Mouse (Mus musculus) midbrain, embryonic 12.5 days (tissue): ENCODE measurements around the gene Plpp1. TPM values are rescaled to one million over a fixed set of nuclear protein-coding genes. Genes with fewer than 3 reads are reported as not detected.

Source experiments
- ATAC-seq: fragments of 200-750 bp; cut with Nextera tagmentation; 2 replicates; pipeline ENCODE4 v1.8.0; 2017; ENCODE audit warnings: low read depth, moderate TSS enrichment, moderate library complexity; ENCODE audit not compliant: low FRiP score
- H3K27ac ChIP-seq: fragments of 300-500 bp; sonication (generic); replicated peaks from 2 replicates; pipeline ENCODE4 v1.5.1; 2016; ENCODE audit warnings: mild to moderate bottlenecking
- H3K27me3 ChIP-seq: fragments of 300-500 bp; sonication (generic); 2 replicates; pipeline ENCODE4 v1.6.1; 2016; ENCODE audit warnings: mild to moderate bottlenecking
- H3K36me3 ChIP-seq: fragments of 300-500 bp; sonication (generic); 2 replicates; pipeline ENCODE4 v1.6.1; 2016
- H3K4me1 ChIP-seq: fragments of 300-500 bp; sonication (generic); 2 replicates; pipeline ENCODE4 v1.6.1; 2016
- H3K4me2 ChIP-seq: fragments of 300-500 bp; sonication (generic); replicated peaks from 2 replicates; pipeline ENCODE4 v1.6.1; 2016; ENCODE audit warnings: mild to moderate bottlenecking, moderate library complexity
- H3K4me3 ChIP-seq: fragments of 300-500 bp; sonication (generic); 2 replicates; pipeline ENCODE4 v1.5.1; 2016; ENCODE audit warnings: mild to moderate bottlenecking
- H3K9ac ChIP-seq: fragments of 300-500 bp; sonication (generic); replicated peaks from 2 replicates; pipeline ENCODE4 v1.6.1; 2016; ENCODE audit warnings: mild to moderate bottlenecking, moderate library complexity
- H3K9me3 ChIP-seq: fragments of 300-500 bp; sonication (generic); 2 replicates; pipeline ENCODE4 v1.6.1; 2016; ENCODE audit warnings: mild to moderate bottlenecking
- WGBS: fragments of 180-500 bp; shearing (Covaris S2); methylation state at CpG from one replicate; pipeline ENCODE4 v1.1.7; 2016; 5-methylcytosine and 5-hydroxymethylcytosine counted together
- polyA plus RNA-seq: library from polyadenylated mRNA; unstranded; fragments of >200 nt; fragmentation: Nextera tagmentation; extraction: Ambion mirVana; gene quantifications from 2 replicates; pipeline ENCODE4 v1.2.1, GENCODE M21; 2016

Gene Plpp1
- polyA plus RNA-seq, 1 experiment from 2014 or later = 24.7 TPM

GRCm38 (mm10) chr13:112785305-112785704, 15.3 kb upstream of the Plpp1 start:
- no peak overlapping the region for H3K4me2 ChIP-seq
- H3K36me3 ChIP-seq = no peaks in the 10 kb centered on the region
- H3K4me1 ChIP-seq = no peaks in the 10 kb centered on the region
- WGBS = 78% methylated on average over 7 of the region's 7 CpGs
- no peaks in the 10 kb centered on the region for H3K9me3 ChIP-seq
- no peaks in the 10 kb centered on the region for H3K27me3 ChIP-seq
- H3K4me3 ChIP-seq = no peak overlapping the region
- H3K27ac ChIP-seq = no peak overlapping the region
- no peak for ATAC-seq
- H3K9ac ChIP-seq = no peak overlapping the region

- Histone ChIP-seq H3K4me3 (no peak overlapping the region), H3K36me3 (no peaks in the 10 kb centered on the region), H3K4me2 (no peak overlapping the region), H3K4me1 (no peaks in the 10 kb centered on the region), H3K27me3 (no peaks in the 10 kb centered on the region), H3K27ac (no peak overlapping the region), H3K9me3 (no peaks in the 10 kb centered on the region), H3K9ac (no peak overlapping the region)
- WGBS = 55% methylated on average over 3 of the region's 3 CpGs
- no peak for ATAC-seq
These were observed 14.4 kb upstream of the Plpp1 start for GRCm38 (mm10) chr13:112786142-112786541.

- Histone ChIP-seq H3K4me1 (no peaks in the 10 kb centered on the region), H3K27me3 (no peaks in the 10 kb centered on the region), H3K27ac (no peak overlapping the region), H3K4me3 (no peak overlapping the region), H3K36me3 (no peaks in the 10 kb centered on the region), H3K9ac (no peak overlapping the region), H3K9me3 (no peaks in the 10 kb centered on the region), H3K4me2 (no peak overlapping the region)
- 88% methylated on average over 10 of the region's 10 CpGs for WGBS
- no peak for ATAC-seq
These were observed 13.6 kb upstream of the Plpp1 start for GRCm38 (mm10) chr13:112786942-112787533.

- Histone ChIP-seq H3K9me3 (no peaks in the 10 kb centered on the region), H3K36me3 (no peaks in the 10 kb centered on the region), H3K4me3 (no peak overlapping the region), H3K9ac (no peak overlapping the region), H3K27me3 (no peaks in the 10 kb centered on the region), H3K27ac (no peak overlapping the region), H3K4me2 (no peak overlapping the region), H3K4me1 (no peaks in the 10 kb centered on the region)
- ATAC-seq = no peak
- WGBS = 74% methylated on average over 5 of the region's 5 CpGs
These were observed 9.8 kb upstream of the Plpp1 start for GRCm38 (mm10) chr13:112790774-112791173.

- no peak overlapping the region for H3K27ac ChIP-seq
- no peak overlapping the region for H3K9ac ChIP-seq
- H3K36me3 ChIP-seq = no peaks in the 10 kb centered on the region
- H3K4me2 ChIP-seq = no peak overlapping the region
- H3K27me3 ChIP-seq = no peaks in the 10 kb centered on the region
- no peaks in the 10 kb centered on the region for H3K9me3 ChIP-seq
- ATAC-seq = no peak
- no peaks in the 10 kb centered on the region for H3K4me1 ChIP-seq
- H3K4me3 ChIP-seq = no peak overlapping the region
- WGBS = 87% methylated on average over 5 of the region's 5 CpGs
These were observed 8.7 kb upstream of the Plpp1 start for GRCm38 (mm10) chr13:112791906-112792305.

GRCm38 (mm10) chr13:112798243-112798952, 2.2 kb upstream of the Plpp1 start:
- 92% methylated on average over 9 of the region's 9 CpGs for WGBS
- H3K9me3 ChIP-seq = no peaks in the 10 kb centered on the region
- no peaks in the 10 kb centered on the region for H3K27me3 ChIP-seq
- no peak overlapping the region for H3K4me2 ChIP-seq
- no peaks in the 10 kb centered on the region for H3K36me3 ChIP-seq
- H3K4me3 ChIP-seq = no peak overlapping the region
- ATAC-seq = no peak
- no peak overlapping the region for H3K9ac ChIP-seq
- H3K4me1 ChIP-seq = peaks cover 9% of the 10 kb centered on the region; the same call in 1 of the 2 replicates
- H3K27ac ChIP-seq = no peak overlapping the region

GRCm38 (mm10) chr13:112798953-112799305, 1.7 kb upstream of the Plpp1 start:
- H3K9ac ChIP-seq = no peak overlapping the region
- 81% methylated on average over 9 of the region's 9 CpGs for WGBS
- H3K4me2 ChIP-seq = no peak overlapping the region
- no peak overlapping the region for H3K27ac ChIP-seq
- ATAC-seq = no peak
- H3K4me1 ChIP-seq = peaks cover 9% of the 10 kb centered on the region; the same call in 1 of the 2 replicates
- H3K27me3 ChIP-seq = no peaks in the 10 kb centered on the region
- no peak overlapping the region for H3K4me3 ChIP-seq
- no peaks in the 10 kb centered on the region for H3K36me3 ChIP-seq
- no peaks in the 10 kb centered on the region for H3K9me3 ChIP-seq

- Histone ChIP-seq H3K9me3 (no peaks in the 10 kb centered on the region), H3K27me3 (no peaks in the 10 kb centered on the region), H3K4me2 (no peak overlapping the region), H3K36me3 (no peaks in the 10 kb centered on the region), H3K4me3 (no peak overlapping the region), H3K4me1 (peaks cover 9% of the 10 kb centered on the region; the same call in 1 of the 2 replicates), H3K9ac (no peak overlapping the region), H3K27ac (peak overlapping the region; percentile 73; the same call in 1 of the 2 replicates)
- 69% methylated on average over 8 of the region's 8 CpGs for WGBS
- ATAC-seq = no peak
These were observed 811 bp upstream of the Plpp1 start for GRCm38 (mm10) chr13:112799721-112800241.

GRCm38 (mm10) chr13:112801381-112802004, 901 bp downstream of the Plpp1 start:
- peak overlapping the region; percentile 84 for H3K9ac ChIP-seq
- ATAC-seq = peak; percentile 72
- peak overlapping the region; percentile 94 for H3K4me2 ChIP-seq
- no peaks in the 10 kb centered on the region for H3K27me3 ChIP-seq
- H3K4me1 ChIP-seq = peaks cover 9% of the 10 kb centered on the region; the same call in 1 of the 2 replicates
- H3K4me3 ChIP-seq = peak overlapping the region; percentile 78
- H3K27ac ChIP-seq = peak overlapping the region; percentile 93
- WGBS = 2% methylated on average over 23 of the region's 23 CpGs
- peaks cover 11% of the 10 kb centered on the region; the same call in 1 of the 2 replicates for H3K36me3 ChIP-seq
- no peaks in the 10 kb centered on the region; the same call in 1 of the 2 replicates for H3K9me3 ChIP-seq

- H3K36me3 ChIP-seq = peaks cover 18% of the 10 kb centered on the region; the same call in 1 of the 2 replicates
- no peak overlapping the region for H3K4me3 ChIP-seq
- H3K9ac ChIP-seq = no peak overlapping the region
- 88% methylated on average over 7 of the region's 7 CpGs for whole genome bisulfite sequencing
- H3K27me3 ChIP-seq = no peaks in the 10 kb centered on the region
- peaks cover 9% of the 10 kb centered on the region; the same call in 1 of the 2 replicates for H3K4me1 ChIP-seq
- H3K27ac ChIP-seq = no peak overlapping the region
- ATAC-seq = no peak
- H3K9me3 ChIP-seq = no peaks in the 10 kb centered on the region; the same call in 1 of the 2 replicates
- no peak overlapping the region for H3K4me2 ChIP-seq
These were observed 2.5 kb downstream of the Plpp1 start for GRCm38 (mm10) chr13:112803106-112803505.

GRCm38 (mm10) chr13:112803661-112804060, 3.1 kb downstream of the Plpp1 start:
- Histone ChIP-seq H3K27me3 (no peaks in the 10 kb centered on the region), H3K36me3 (peaks cover 18% of the 10 kb centered on the region; the same call in 1 of the 2 replicates), H3K4me1 (peaks cover 9% of the 10 kb centered on the region; the same call in 1 of the 2 replicates), H3K4me2 (no peak overlapping the region), H3K4me3 (no peak overlapping the region), H3K27ac (no peak overlapping the region), H3K9ac (no peak overlapping the region), H3K9me3 (no peaks in the 10 kb centered on the region; the same call in 1 of the 2 replicates)
- WGBS = 87% methylated on average over 4 of the region's 4 CpGs
- ATAC-seq = no peak

GRCm38 (mm10) chr13:112805529-112805928, 4.9 kb downstream of the Plpp1 start:
- H3K27me3 ChIP-seq = no peaks in the 10 kb centered on the region
- 96% methylated on average over 3 of the region's 3 CpGs for WGBS
- H3K9ac ChIP-seq = no peak overlapping the region
- no peak overlapping the region for H3K4me3 ChIP-seq
- ATAC-seq = no peak
- H3K9me3 ChIP-seq = no peaks in the 10 kb centered on the region; the same call in 1 of the 2 replicates
- peaks cover 18% of the 10 kb centered on the region; the same call in 1 of the 2 replicates for H3K36me3 ChIP-seq
- no peak overlapping the region for H3K27ac ChIP-seq
- peaks cover 4% of the 10 kb centered on the region; the same call in 1 of the 2 replicates for H3K4me1 ChIP-seq
- H3K4me2 ChIP-seq = no peak overlapping the region
